In genomic region chr8:93712066-93712706, GRCm38 (mm10) we compare ENCODE assay signal across 30 mouse cellular contexts.
"Had no signal": no experiment of that assay in that cellular context is flagged by ENCODE, and none has a peak within 500 bp of the region (broad histone marks: within the 10 kb centered on the region; RNA-seq: fewer than 3 reads in every experiment).

No protein-coding gene starts in this region.

- H3K36me3 ChIP-seq: limb, embryonic 10.5 days; limb, embryonic 12.5 days; limb, embryonic 13.5 days; limb, embryonic 15.5 days; liver, embryonic 12.5 days; liver, embryonic 13.5 days; liver, embryonic 15.5 days; lung, embryonic 15.5 days; midbrain, embryonic 10.5 days; midbrain, embryonic 12.5 days; midbrain, embryonic 13.5 days; midbrain, embryonic 15.5 days; neural tube, embryonic 12.5 days had no signal

- H3K4me2 ChIP-seq: limb, embryonic 12.5 days; limb, embryonic 13.5 days; limb, embryonic 15.5 days; liver, embryonic 11.5 days; liver, embryonic 12.5 days; liver, embryonic 13.5 days; liver, embryonic 15.5 days; lung, embryonic 14.5 days; lung, embryonic 15.5 days; midbrain, embryonic 11.5 days; midbrain, embryonic 12.5 days; midbrain, embryonic 13.5 days; midbrain, embryonic 15.5 days; neural tube, embryonic 12.5 days had no signal

- H3K9me3 ChIP-seq: limb, embryonic 10.5 days; limb, embryonic 12.5 days; limb, embryonic 13.5 days; limb, embryonic 15.5 days; liver, embryonic 12.5 days; liver, embryonic 13.5 days; liver, embryonic 15.5 days; lung, embryonic 15.5 days; midbrain, embryonic 10.5 days; midbrain, embryonic 12.5 days; midbrain, embryonic 13.5 days; midbrain, embryonic 15.5 days; neural tube, embryonic 12.5 days had no signal

- H3K4me1 ChIP-seq: limb, embryonic 10.5 days; limb, embryonic 12.5 days; limb, embryonic 13.5 days; limb, embryonic 15.5 days; liver, embryonic 12.5 days; liver, embryonic 13.5 days; liver, embryonic 15.5 days; lung, embryonic 15.5 days; megakaryocyte, embryonic 14.5 days; midbrain, embryonic 12.5 days; midbrain, embryonic 13.5 days; midbrain, embryonic 15.5 days; neural tube, embryonic 12.5 days had no signal

- H3K4me3 ChIP-seq: limb, embryonic 10.5 days; limb, embryonic 12.5 days; limb, embryonic 13.5 days; limb, embryonic 15.5 days; liver, embryonic 12.5 days; liver, embryonic 13.5 days; liver, embryonic 15.5 days; lung, embryonic 15.5 days; megakaryocyte, embryonic 14.5 days; midbrain, embryonic 10.5 days; midbrain, embryonic 12.5 days; midbrain, embryonic 13.5 days; midbrain, embryonic 15.5 days; myocyte; neural tube, embryonic 12.5 days had no signal

- H3K27ac ChIP-seq: limb, embryonic 10.5 days; limb, embryonic 12.5 days; limb, embryonic 13.5 days; limb, embryonic 15.5 days; liver, embryonic 12.5 days; liver, embryonic 13.5 days; liver, embryonic 14.5 days; liver, embryonic 15.5 days; lung, embryonic 15.5 days; macrophage; midbrain, embryonic 10.5 days; midbrain, embryonic 12.5 days; midbrain, embryonic 13.5 days; midbrain, embryonic 15.5 days; neural tube, embryonic 12.5 days had no signal

- DNase-seq: left cerebral cortex, postnatal 4 days; liver; liver, embryonic 13.5 days; liver, postnatal 0 days; lung, adult 18-20 months; lung, adult 2 months; lung, embryonic 14.5 days; lung, postnatal 10 days; lung, postnatal 14 days; lung, postnatal 36 days; lung, postnatal 4 days; midbrain, embryonic 14.5 days had no signal

- H3K9ac ChIP-seq: limb, embryonic 12.5 days; limb, embryonic 13.5 days; limb, embryonic 15.5 days; liver, embryonic 12.5 days; liver, embryonic 13.5 days; liver, embryonic 14.5 days; liver, embryonic 15.5 days; liver, postnatal 0 days; lung, embryonic 14.5 days; lung, embryonic 15.5 days; midbrain, embryonic 12.5 days; midbrain, embryonic 13.5 days; midbrain, embryonic 15.5 days; neural tube, embryonic 12.5 days had no signal

- H3K27me3 ChIP-seq: limb, embryonic 12.5 days; limb, embryonic 13.5 days; limb, embryonic 15.5 days; liver, embryonic 12.5 days; liver, embryonic 13.5 days; liver, embryonic 15.5 days; lung, embryonic 15.5 days; megakaryocyte, embryonic 14.5 days; midbrain, embryonic 12.5 days; midbrain, embryonic 13.5 days; midbrain, embryonic 15.5 days; neural tube, embryonic 12.5 days had no signal
